Mouse (Mus musculus) hindlimb bud, embryonic 11.5 days (tissue): Measurements from ENCODE around the gene Myo5a.

Experiments
- DNase-seq: peaks from one replicate; pipeline ENCODE4 v3.0.0-alpha.2; 2012; ENCODE audit warnings: low read depth, low spot score; ENCODE audit errors: extremely low spot score

Myo5a gene

DNA sequence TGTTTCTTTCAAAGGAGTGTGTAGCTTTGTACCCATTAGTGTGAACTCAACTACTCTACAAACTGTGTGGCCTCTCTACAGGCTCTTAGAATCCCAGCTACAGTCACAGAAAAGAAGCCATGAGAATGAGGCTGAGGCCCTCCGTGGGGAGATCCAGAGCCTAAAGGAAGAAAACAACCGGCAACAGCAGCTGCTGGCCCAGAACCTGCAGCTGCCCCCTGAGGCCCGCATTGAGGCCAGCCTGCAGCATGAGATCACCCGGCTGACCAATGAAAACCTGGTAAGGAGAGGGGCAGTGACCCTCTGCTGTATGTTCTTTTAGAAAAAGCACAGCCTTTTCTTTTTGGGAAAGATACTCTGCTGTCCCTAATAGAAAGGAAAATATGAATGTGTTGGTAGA is 123.0 kb downstream of the Myo5a start:
- DNase-seq, result no peak

DNA sequence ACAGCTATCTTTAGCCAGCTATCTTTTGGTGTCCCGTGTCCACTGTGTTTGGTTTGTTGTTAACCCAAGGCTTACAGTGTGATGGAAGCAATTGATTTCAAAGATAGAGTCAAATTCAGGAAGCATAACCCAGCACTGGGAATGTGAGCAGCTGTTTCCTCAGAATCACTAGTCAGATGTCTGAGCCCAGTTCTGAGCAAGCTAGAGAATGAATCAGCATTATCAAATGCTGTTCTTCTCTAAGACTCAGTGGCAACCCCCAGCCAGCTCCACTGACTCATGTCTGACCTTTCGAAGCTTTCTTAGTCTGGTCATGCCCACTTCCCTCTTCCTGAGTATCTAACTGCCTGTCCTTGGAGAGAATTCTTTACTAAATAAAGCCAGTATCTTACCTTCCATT is 125.5 kb downstream of the Myo5a start:
- DNase-seq, result no peak

DNA sequence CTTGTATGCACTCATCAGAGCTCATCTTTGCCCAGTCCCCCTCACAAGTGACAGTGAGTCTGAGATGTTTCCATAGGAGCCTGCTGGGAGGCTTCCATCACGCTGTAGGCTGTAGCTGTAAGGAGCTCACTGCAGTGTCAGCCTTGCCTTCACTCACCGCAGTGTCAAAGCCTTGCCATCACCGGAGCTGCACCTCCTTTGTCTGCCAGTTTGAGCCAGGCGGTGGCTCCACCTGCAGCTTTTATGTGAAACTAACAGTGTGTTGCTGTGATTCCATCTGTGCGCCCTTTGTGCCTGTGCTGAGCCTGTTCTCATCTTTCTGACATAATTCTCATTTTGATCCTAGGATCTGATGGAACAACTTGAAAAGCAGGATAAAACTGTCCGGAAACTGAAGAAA is 126.5 kb downstream of the Myo5a start:
- DNase-seq, result no peak

DNA sequence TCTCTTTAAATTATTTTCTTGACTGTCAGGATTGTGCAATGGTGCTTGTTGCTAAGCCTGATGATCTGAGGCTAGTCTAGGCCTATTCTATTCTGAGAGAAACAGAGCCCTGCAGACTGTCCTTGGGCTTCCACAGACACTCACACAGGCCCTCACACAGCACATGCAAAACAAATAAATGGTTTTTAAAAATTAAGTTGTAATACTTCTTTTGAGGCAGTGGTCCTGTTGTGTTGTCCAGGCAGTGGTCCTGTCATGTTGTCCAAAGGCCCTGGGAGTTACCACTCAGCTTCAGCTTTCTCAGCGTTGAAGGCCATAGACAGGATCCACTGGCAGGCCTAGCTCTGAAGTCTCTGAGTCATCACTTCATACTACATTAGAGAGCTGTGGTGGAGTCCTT is 130.7 kb downstream of the Myo5a start:
- no peak for DNase-seq

DNA sequence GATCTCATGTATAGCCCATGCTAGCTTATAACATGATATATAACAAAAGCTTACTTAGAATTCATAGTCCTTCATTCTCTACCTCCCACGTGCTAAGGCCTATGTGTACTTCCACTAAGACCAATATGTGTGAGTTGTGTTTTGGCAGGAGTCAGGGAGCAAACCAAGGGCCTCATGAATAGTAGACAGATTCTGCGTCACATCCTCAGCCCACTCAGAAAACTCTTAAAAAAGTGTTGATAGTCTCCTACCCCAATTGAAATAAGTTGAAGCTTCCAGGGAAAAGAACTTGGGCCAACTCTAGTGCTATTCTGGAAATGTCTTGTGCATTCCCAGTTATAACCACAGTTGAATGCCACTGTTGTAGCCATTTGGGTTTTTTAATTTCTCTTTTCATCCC is 131.2 kb downstream of the Myo5a start:
- DNase-seq, result no peak

DNA sequence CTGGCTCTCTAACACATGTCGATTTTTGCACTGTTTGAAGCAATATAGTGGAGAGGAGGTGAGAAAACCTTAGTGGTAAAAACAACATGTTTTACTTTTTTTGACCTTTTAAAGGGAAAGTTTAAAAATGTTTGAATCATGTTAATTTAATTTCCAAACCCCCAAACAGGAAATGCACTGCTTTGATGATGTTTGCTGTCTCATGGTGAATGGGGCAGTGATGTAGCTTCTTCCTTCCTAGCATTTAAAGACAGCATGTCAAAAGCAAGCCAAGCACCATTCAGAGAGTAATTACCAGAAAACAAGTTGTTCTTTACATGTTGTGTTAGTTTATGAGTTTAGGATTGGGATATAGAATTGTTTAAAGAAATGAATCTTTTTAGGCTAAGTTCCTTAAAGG is 138.4 kb downstream of the Myo5a start:
- no peak for DNase-seq

DNA sequence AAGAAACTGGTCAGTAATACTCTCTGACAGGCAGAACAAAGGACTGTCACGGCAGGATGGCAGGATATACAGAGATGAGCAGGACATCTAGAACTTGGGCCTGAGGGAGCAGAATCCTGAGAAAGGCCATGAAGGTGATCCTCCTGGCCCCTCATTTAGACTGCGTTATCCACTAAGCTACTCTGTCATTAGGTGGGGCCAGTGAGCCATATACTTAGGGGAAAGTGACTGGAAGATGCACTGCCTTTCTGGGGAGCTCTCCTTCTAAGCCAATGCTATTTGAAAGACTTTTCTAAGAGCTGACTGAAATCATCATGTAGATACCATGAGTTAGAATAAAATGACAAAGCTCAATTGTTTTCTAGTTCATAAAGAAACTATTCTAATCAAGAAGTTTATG is 139.5 kb downstream of the Myo5a start:
- DNase-seq, result no peak

DNA sequence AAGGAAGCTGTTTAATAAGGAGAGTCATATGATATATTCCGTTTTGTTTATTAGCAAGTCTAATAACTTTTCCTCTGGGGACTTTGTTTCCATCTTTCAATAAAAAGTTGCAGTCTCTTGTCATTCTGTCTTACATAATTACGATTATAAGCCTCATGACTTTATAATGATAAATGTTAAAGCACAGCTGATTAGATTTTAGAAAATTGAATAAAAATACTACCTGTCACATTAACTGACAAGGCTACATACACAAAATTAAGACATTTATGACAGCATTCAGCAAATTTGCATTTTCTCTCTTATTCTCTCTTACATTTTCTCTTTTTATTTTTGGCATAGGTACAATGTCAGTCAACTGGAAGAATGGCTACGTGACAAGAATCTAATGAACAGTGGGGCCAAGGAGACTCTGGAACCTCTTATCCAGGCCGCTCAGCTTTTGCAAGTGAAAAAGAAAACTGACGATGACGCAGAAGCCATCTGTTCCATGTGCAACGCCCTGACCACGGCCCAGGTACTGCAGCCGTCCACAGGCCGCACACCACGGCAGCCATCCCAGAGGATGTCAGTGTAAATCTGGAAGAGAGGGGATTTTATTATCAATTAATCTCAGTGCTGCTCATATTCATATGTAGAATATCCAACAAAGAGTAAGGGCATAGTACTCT is 144.1 kb downstream of the Myo5a start:
- no peak for DNase-seq

DNA sequence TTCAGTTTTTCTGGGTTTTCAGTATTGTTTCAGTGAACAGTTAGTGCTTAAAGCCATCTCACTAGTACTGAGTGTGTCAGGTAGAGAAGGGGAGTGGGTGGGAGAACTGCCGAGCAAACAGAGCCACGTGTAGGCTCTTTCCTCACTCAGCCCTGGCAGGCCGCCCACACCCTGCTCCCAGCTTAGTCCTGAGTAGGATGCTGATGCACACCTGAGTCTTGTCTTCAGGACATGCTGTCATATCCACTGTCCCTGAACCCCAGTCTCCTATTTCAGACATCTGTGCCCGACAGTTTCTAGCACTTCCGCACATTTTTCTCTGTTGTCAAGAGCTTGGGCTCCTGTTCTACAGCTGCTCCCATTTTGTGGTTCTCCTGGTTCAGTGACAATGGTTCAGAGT is 149.1 kb downstream of the Myo5a start:
- no peak for DNase-seq

DNA sequence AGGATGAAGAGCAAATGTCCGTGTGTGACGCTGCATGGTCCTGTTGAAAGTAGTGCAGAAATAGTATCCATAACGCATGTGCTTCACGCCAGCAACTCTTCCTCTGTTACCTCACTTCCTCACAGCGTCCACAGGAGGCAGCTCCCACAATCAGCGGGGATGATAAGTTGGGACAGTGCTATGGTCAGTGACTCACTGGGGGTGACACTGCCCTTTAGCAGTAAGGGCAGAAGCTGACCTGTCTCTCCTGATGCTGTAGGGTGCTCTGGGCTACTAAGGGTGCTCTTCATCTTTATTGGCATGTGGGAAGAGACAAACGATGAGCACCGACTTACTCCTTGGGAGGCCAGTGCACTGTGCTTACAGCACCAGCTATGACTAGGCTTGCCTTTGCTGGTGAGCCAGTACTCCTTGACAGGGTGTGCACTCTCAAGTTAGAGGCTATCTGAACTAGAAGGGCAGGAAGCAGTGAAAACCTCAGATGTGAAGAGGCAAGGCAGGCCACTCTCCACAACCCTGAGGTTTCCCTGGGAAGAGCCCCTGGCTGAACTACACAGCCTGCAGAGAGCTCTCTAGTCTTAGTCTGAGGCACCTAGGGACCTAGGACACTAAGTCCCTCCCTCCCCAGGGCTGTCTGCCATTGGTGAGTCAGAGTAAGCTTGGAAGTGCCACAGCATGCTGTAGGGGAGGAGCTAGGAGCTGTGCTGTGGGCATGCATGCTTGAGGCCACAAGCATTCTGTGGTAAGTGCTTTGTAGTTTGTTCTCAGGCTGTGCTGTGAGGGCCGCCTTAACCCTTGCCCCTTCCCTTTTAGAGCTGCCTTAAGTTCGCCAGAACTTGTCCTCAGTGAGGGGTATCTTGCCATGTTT is 150.8 kb downstream of the Myo5a start:
- no peak for DNase-seq

DNA sequence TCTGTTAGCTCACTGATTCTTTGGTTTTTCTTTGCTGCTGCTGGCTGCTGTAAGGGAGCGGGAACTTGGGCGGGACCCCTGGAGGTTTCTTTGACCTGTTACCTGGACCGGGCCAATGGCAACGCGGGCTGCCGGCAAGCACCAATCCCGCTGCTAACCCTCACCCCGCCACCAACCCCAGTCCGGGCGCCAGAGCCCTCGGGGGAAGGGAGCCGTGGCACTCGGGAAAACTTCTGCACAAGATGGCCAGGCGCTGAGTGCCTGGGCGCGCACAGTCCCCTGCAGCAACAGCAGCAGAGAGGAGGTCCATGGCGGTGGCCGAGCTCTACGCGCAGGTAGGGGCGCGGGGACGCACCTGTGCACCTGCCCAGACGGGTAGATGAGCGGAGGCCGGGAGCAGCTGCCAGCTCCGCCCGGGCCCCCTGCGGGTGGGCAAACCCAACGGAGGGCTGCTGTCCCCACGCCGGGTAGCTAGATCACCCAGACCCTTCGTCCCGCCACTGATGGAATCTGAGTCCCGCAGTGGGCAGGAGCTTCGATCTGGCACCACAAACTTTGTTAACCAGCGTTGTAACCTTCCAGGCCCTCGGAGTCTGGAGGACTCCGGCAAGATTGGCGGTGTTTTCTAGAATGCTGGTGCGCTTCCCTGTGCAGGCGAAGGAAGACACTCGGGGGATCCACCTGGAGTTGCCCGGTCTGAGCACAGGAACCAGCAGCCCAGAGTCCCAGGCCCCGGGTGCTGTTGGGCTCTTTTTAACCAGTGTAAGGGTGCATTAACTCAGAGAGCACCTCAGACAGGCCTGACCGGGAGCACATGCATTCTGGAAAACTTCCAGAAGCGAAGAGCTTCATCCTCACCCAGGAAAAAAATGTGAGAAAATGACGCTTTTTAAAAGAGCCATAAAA is 161.3 kb downstream of the Myo5a start, which contains the start of gene Myo5c:
Gene Myo5c, plus strand, starts transcription at position 180 of the 906 bp plus-strand sequence.
- DNase-seq, result no peak

DNA sequence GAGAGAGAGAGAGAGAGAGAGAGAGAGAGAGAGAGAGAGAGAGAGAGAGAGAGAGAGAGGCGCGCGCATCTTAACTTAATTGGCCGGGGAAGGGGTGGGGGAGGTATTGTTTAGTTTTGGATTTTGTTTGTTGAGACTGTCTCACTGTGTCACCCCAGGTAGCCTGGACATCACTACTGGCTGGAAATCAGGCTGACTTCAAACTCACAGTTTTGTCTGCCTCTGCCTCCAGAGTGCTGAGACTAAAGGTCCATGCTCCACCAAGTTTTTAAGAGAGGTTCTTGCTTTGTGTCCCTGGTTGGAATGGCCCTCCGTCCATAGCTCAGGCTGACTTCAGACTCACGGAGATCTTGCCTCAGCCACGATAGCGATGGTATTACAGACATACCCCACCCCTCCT is 162.0 kb downstream of the Myo5a start:
- DNase-seq, result no peak

DNA sequence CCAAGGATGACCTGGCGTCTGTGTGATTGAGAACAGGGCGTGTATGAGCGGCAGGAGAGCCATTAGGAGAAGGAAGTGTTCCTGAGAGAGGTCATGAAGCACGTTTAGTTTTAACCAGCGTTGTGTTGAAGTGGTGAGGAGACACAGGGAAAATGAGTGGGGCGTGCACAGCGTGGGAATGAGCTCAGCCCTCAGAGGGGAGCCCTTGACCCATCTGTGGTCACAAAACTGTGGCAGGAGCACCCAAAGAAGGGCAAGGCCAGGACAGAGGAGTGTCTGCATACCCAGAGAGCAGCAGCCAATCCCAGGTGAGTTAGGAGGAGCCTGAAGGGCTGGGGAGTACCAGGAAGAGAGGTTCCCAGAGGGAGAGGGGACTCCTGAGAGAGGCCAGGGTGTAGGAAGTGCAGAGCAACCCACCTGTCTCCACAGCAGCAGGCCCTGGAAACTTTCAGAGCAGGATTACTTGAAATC is 163.5 kb downstream of the Myo5a start:
- DNase-seq, result no peak

DNA sequence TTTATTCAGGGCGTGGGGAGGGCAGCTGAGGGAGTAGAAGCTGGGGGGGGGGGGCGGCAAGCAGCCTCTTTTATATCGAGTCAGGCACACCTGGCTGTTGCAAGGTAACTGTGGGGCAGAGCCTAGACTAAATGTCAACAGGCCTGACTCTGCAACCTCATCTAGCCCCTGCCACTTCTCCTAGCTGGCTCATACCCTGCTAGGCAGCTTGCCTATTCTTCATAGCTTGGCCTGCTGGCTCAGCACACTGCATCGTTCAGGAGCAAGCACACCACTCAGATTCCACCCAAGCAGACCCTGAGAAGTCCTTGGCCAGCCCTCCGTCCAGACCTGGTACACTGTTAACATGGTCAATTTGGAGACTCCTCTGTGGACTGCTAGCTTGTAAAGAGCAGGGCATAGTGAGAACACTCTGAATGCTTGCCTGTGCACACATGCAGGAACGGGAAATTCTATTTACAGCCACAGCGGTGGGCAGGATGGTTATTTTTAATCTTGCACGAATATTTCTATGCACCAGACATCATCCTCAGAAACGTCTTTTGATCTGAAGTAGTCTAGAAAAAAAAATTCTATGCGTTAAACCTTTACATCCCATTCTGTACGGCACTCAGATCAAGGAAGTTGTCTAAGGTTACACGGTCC is 164.3 kb downstream of the Myo5a start:
- DNase-seq, result no peak

DNA sequence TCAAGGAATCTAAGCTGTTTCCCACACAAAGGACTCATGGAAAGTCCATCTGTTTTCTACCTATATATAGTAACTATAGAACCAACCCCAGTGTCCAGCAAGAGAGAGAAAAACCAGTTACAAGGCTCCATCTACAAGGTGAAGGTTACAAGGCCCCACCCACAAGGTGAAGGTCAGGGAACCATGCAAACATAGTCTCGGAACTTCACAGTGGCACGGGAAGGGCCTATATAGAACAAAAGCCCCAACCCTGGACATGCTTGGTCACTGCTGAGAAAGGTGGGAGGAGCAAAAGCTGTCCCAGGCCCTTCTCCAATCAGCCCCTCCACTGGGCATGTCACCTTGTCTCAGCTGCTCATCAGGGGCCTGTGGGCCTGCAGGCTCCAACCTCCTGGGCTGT is 164.9 kb downstream of the Myo5a start:
- no peak for DNase-seq

DNA sequence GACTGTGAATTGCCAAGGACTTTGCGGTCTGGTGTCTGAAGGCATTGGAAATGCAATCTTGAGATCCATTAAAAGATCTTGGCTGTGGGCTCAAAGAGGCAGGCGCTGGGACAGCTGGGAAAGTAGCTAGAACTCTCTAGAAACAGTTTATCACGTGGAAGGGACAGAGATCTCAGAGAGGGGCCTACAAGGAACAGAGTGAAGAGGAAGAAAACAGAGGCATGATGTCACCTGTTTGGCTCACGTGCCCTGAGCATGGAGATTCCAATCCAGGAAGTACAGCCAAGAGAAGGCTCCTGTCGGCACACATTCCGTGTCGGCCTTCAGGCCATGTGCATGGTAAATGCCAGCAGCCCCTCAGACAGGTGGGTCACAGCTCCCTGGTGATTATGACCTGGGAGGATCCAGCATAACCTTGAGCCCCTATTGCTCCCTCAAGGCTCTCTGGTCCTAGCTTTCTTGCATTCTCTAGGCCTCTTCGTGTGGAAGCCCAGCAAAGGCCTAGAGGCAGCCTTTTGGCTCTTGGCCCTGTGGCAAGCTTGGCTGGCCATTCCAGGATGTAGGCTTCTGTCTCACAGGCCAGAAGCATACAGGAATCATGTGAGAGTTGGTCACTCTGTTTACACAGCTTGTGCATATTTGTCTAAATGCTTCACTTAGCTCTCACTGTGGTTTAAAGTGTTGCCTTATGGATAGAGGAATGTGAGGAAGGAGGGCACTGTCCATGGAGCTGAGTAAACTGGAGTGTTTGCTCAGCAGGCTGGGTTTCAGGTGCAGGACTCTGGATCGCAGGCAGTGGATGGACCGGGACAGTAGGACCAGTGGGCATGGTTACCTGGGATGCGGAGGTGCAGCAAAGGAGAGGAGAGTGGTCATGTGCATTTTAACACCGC is 165.8 kb downstream of the Myo5a start:
- DNase-seq, result no peak

DNA sequence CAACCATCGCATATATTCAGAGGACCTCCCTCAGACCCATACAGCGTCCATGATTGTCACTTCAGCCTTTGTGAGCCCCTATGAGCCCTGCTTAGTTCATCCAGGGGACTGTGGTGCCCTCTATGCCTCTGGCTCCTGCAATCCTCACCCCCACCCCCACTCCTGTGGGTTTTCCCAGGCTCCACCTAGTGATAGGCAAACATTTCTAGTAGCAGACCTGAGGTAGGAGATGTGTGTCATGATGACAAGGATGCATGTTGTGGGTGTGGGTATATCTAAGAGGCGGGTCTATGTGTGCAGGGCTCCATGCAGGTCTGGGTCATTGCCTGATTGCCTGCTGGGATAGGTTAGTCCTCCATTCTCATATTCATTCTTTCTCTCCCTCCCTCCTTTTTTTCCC is 167.4 kb downstream of the Myo5a start:
- no peak for DNase-seq

DNA sequence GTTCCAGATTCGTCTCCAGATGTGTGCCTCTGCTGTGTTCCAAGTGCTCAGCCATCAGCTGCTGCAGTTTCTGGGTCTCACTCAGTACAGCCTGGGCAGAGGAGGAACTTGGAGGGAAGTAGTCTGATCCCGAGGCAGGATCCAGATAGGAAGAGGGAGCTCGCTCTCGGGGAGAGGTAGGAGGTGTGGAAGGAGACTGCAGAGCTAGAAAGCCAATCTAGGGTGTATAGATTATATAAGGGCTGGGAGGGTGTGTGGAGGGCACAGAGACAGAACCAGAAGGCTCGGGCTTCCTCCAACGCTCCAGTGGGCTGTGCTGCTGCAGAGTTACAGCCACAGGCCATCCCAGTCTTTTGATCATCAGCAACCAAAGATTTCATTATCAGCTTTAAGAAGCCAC is 172.2 kb downstream of the Myo5a start:
- no peak for DNase-seq

DNA sequence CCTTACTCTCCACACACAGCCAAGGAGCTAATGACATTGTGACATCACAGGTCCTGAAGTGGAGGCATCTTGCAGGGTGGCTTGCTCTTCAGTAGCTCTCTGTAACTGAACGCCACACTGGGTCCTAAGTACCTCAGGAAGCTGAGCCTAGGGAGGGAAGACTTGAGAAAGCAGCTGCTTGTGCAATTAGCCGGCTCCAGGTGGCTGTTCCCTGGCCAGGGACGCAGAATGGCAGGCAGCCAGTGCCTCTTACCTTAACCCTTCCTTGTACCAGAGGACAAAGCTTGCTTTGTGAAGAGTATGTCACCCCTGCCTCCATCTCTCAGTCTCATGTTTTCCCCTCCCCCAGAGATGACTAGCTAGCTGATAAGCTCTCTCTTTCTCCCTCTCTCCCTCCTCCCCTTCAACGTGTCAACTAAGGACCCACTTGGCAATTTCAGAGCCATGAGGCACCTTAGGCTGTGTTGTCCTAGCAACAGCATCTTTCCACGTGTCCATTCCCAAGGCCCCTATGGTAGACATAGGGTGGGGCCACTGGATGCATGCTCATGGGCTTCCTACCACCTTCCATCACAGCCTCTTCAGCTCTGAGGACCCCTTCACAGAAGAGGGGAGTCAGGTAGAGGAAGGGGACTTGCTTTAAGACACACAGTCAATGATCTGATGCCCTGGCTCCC is 173.1 kb downstream of the Myo5a start:
- no peak for DNase-seq
